Mouse (Mus musculus) neural tube, postnatal 0 days (tissue): ENCODE measurements around the gene Olfr1437. TPM values are rescaled to one million over a fixed set of nuclear protein-coding genes. Genes with fewer than 3 reads are reported as not detected.

Experiments used
- polyA plus RNA-seq: library from polyadenylated mRNA; unstranded; fragments of >200 nt; fragmentation: Nextera tagmentation; extraction: Ambion mirVana; gene quantifications from 2 replicates; pipeline ENCODE4 v1.2.1, GENCODE M21; 2015

The Olfr1437 gene
- not detected in 2 replicates for polyA plus RNA-seq

GRCm38 (mm10) chr19:12325001-12325400 lies at the start of gene Olfr1437:
Gene Olfr1437, minus strand, starts transcription at chr19:12325101.

GRCm38 (mm10) chr19:12335810-12336209 lies 10.9 kb upstream of the Olfr1437 start, which contains the start of gene Olfr1438-ps1:
Gene Olfr1438-ps1, minus strand, starts transcription at chr19:12335910.

GRCm38 (mm10) chr19:12299030-12299429 lies 25.9 kb downstream of the Olfr1437 start, which contains the start of gene Olfr1436:
Gene Olfr1436, minus strand, starts transcription at chr19:12299130.

GRCm38 (mm10) chr19:12279554-12279953 lies 45.3 kb downstream of the Olfr1437 start, which contains the start of gene Olfr1434:
Gene Olfr1434, plus strand, starts transcription at chr19:12279854.

Other genes starting within 250 kb of the Olfr1437 start
- gene Olfr1425, start 247.4 kb downstream of the Olfr1437 start, polyA plus RNA-seq = not detected in 2 replicates
- not detected in 2 replicates for gene Olfr1426, start 233.1 kb downstream of the Olfr1437 start, polyA plus RNA-seq
- gene Olfr1427, start 221.8 kb downstream of the Olfr1437 start, polyA plus RNA-seq = not detected in 2 replicates
- not detected in 2 replicates for gene Olfr1428, start 209.2 kb downstream of the Olfr1437 start, polyA plus RNA-seq
- not detected in 2 replicates for gene Olfr76, start 201.9 kb downstream of the Olfr1437 start, polyA plus RNA-seq
- gene Olfr1555-ps1, start 155.0 kb downstream of the Olfr1437 start, polyA plus RNA-seq = not detected in 2 replicates
- not detected in 2 replicates for gene Olfr1431, start 124.5 kb downstream of the Olfr1437 start, polyA plus RNA-seq
- gene Olfr1432, start 92.5 kb downstream of the Olfr1437 start, polyA plus RNA-seq = not detected in 2 replicates
- gene Olfr262, start 83.4 kb downstream of the Olfr1437 start, polyA plus RNA-seq = not detected in 2 replicates
- not detected in 2 replicates for gene Olfr235, start 64.1 kb downstream of the Olfr1437 start, polyA plus RNA-seq
- not detected in 2 replicates for gene Olfr1434, start 45.2 kb downstream of the Olfr1437 start, polyA plus RNA-seq
- gene Olfr1436, start 26.0 kb downstream of the Olfr1437 start, polyA plus RNA-seq = not detected in 2 replicates
- not detected in 2 replicates for gene Olfr1438-ps1, start 10.8 kb upstream of the Olfr1437 start, polyA plus RNA-seq
- not detected in 2 replicates for gene Olfr1440, start 62.2 kb upstream of the Olfr1437 start, polyA plus RNA-seq
- gene Olfr1441, start 92.3 kb upstream of the Olfr1437 start, polyA plus RNA-seq = not detected in 2 replicates
- gene Pfpl, start 102.8 kb upstream of the Olfr1437 start, polyA plus RNA-seq = 0.05 TPM in 1 of 2 replicates, not detected in the other
- 1.1 and 1.4 TPM in 2 replicates for gene Mpeg1, start 135.7 kb upstream of the Olfr1437 start, polyA plus RNA-seq
- gene Dtx4, start 176.4 kb upstream of the Olfr1437 start, polyA plus RNA-seq = 26.2 and 30.4 TPM in 2 replicates
- 3.4 and 3.5 TPM in 2 replicates for gene Fam111a, start 220.6 kb upstream of the Olfr1437 start, polyA plus RNA-seq